Mouse (Mus musculus) CH12.LX (cell line): Measurements from ENCODE around the gene Gm21830. TPM values are rescaled to one million over a fixed set of nuclear protein-coding genes. Genes with fewer than 3 reads are reported as not detected.

ENCODE experiments used
- DNase-seq: peaks from one replicate; pipeline ENCODE4 v3.0.0-alpha.2; 2013; ENCODE audit errors: extremely low read depth
- H3K27ac ChIP-seq: 2 replicates; pipeline ENCODE4 v1.5.1; 2012; ENCODE audit warnings: low read depth, mild to moderate bottlenecking, control low read depth, moderate library complexity; ENCODE audit not compliant: insufficient read depth
- H3K27me3 ChIP-seq: replicated peaks from 2 replicates; pipeline ENCODE3; 2012; ENCODE audit warnings: inconsistent platforms
- H3K36me3 ChIP-seq, 2 experiments: replicated peaks in 1 of 2; 2 replicates each; pipeline versions ENCODE3 to v1.6.1; 2012; ENCODE audit warnings: inconsistent platforms in 1 of 2, low read length in 1 of 2, mild to moderate bottlenecking in 1 of 2, mixed read lengths in 1 of 2, moderate library complexity in 1 of 2; ENCODE audit not compliant: control insufficient read depth in 1 of 2, insufficient read depth in 1 of 2
- H3K4me1 ChIP-seq, 2 experiments: 2 replicates each; pipeline ENCODE4 v1.6.1; 2012; ENCODE audit warnings: inconsistent platforms in 1 of 2, moderate library complexity in 1 of 2; ENCODE audit not compliant: insufficient read depth in 2 of 2, control insufficient read depth in 1 of 2
- H3K4me2 ChIP-seq: 2 replicates; pipeline ENCODE4 v1.6.1; 2012; ENCODE audit warnings: low read depth, mild to moderate bottlenecking, control low read depth; ENCODE audit not compliant: poor library complexity, insufficient read depth, severe bottlenecking
- H3K4me3 ChIP-seq, 3 experiments: fragments of 150-350 bp in 1 of 3; sonication (generic) in 1 of 3; replicated peaks in 1 of 3; 2 replicates each; pipeline versions ENCODE3 to v1.5.1; 2011 to 2012; ENCODE audit warnings: low read depth in 2 of 3, low read length in 2 of 3, mild to moderate bottlenecking in 2 of 3, moderate library complexity in 2 of 3, control low read depth in 1 of 3, improper control_type of control experiment in 1 of 3, inconsistent platforms in 1 of 3, mixed read lengths in 1 of 3; ENCODE audit not compliant: poor library complexity in 1 of 3
- H3K79me2 ChIP-seq: replicated peaks from 2 replicates; pipeline ENCODE4 v1.6.1; 2012; ENCODE audit warnings: mild to moderate bottlenecking, moderate library complexity; ENCODE audit not compliant: control insufficient read depth, poor library complexity, insufficient read depth, severe bottlenecking; ENCODE audit errors: extremely low read depth
- H3K9ac ChIP-seq: 2 replicates; pipeline ENCODE4 v1.6.1; 2012; ENCODE audit warnings: low read depth, mild to moderate bottlenecking, control low read depth, moderate library complexity; ENCODE audit not compliant: insufficient read depth
- H3K9me3 ChIP-seq: replicated peaks from 2 replicates; pipeline ENCODE3; 2012; ENCODE audit warnings: low read length, inconsistent platforms, mixed read lengths
- BHLHE40 ChIP-seq: IDR thresholded peaks from 2 replicates; pipeline ENCODE4 v1.6.1; 2011; ENCODE audit warnings: mild to moderate bottlenecking, low read depth, low read length, improper control_type of control experiment
- CHD2 ChIP-seq: IDR thresholded peaks from 2 replicates; pipeline ENCODE4 v1.6.1; 2011; ENCODE audit warnings: low read length, improper control_type of control experiment
- E2F4 ChIP-seq: IDR thresholded peaks from 2 replicates; pipeline ENCODE4 v1.6.1; 2011; ENCODE audit warnings: low read depth, low read length, improper control_type of control experiment; ENCODE audit not compliant: insufficient replicate concordance
- ETS1 ChIP-seq: conservative IDR thresholded peaks from 2 replicates; pipeline ENCODE4 v1.6.1; 2012; ENCODE audit warnings: low read depth, mild to moderate bottlenecking, inconsistent platforms, low read length, improper control_type of control experiment, moderate library complexity
- GABPA ChIP-seq: IDR thresholded peaks from 2 replicates; pipeline ENCODE4 v1.6.1; 2012; ENCODE audit warnings: low read depth, low read length, improper control_type of control experiment, inconsistent platforms; ENCODE audit not compliant: insufficient replicate concordance
- HCFC1 ChIP-seq: IDR thresholded peaks from 2 replicates; pipeline ENCODE4 v1.6.1; 2012; ENCODE audit warnings: low read depth, mild to moderate bottlenecking, inconsistent platforms, low read length, improper control_type of control experiment
- IRF4 ChIP-seq: IDR thresholded peaks from 2 replicates; pipeline ENCODE4 v1.6.1; 2014; ENCODE audit warnings: low read depth, mild to moderate bottlenecking, inconsistent platforms, low read length, improper control_type of control experiment
- JUN ChIP-seq: IDR thresholded peaks from 2 replicates; pipeline ENCODE4 v1.6.1; 2011; ENCODE audit warnings: low read depth, mild to moderate bottlenecking, low read length, improper control_type of control experiment, moderate library complexity; ENCODE audit not compliant: insufficient read depth
- MAFK ChIP-seq: IDR thresholded peaks from 2 replicates; pipeline ENCODE4 v1.6.1; 2011; ENCODE audit warnings: low read length, improper control_type of control experiment; ENCODE audit not compliant: insufficient replicate concordance
- MAX ChIP-seq: IDR thresholded peaks from 2 replicates; pipeline ENCODE4 v1.6.1; 2011; ENCODE audit warnings: low read length, improper control_type of control experiment
- MEF2A ChIP-seq: IDR thresholded peaks from 2 replicates; pipeline ENCODE4 v1.6.1; 2014; ENCODE audit warnings: low read depth, mild to moderate bottlenecking, inconsistent platforms, low read length, improper control_type of control experiment, borderline replicate concordance
- MXI1 ChIP-seq: IDR thresholded peaks from 2 replicates; pipeline ENCODE4 v1.6.1; 2011; ENCODE audit warnings: mild to moderate bottlenecking, low read depth, low read length, improper control_type of control experiment
- MYC ChIP-seq: IDR thresholded peaks from 2 replicates; pipeline ENCODE4 v1.6.1; 2011; ENCODE audit warnings: low read depth, mild to moderate bottlenecking, improper control_type of control experiment, low read length
- NRF1 ChIP-seq: IDR thresholded peaks from 2 replicates; pipeline ENCODE4 v1.6.1; 2014; ENCODE audit warnings: low read depth, mild to moderate bottlenecking, inconsistent platforms, low read length, improper control_type of control experiment, moderate library complexity
- POLR2A ChIP-seq: IDR thresholded peaks from 2 replicates; pipeline ENCODE4 v1.6.1; 2011; ENCODE audit warnings: low read depth, mild to moderate bottlenecking, improper control_type of control experiment, low read length
- POLR2AphosphoS2 ChIP-seq: IDR thresholded peaks from 2 replicates; pipeline ENCODE4 v1.6.1; 2011; ENCODE audit warnings: low read depth, low read length, improper control_type of control experiment
- RAD21 ChIP-seq: IDR thresholded peaks from 2 replicates; pipeline ENCODE4 v1.6.1; 2011; ENCODE audit warnings: low read depth, mild to moderate bottlenecking, low read length, improper control_type of control experiment, moderate library complexity
- RCOR1 ChIP-seq: conservative IDR thresholded peaks from 2 replicates; pipeline ENCODE4 v1.6.1; 2012; ENCODE audit warnings: low read depth, mild to moderate bottlenecking, inconsistent platforms, low read length, improper control_type of control experiment
- UBTF ChIP-seq: IDR thresholded peaks from 2 replicates; pipeline ENCODE4 v1.6.1; 2012; ENCODE audit warnings: low read depth, mild to moderate bottlenecking, inconsistent platforms, low read length, improper control_type of control experiment, moderate library complexity
- USF1 ChIP-seq: IDR thresholded peaks from 2 replicates; pipeline ENCODE4 v1.6.1; 2014; ENCODE audit warnings: low read depth, mild to moderate bottlenecking, inconsistent platforms, low read length, improper control_type of control experiment
- USF2 ChIP-seq: conservative IDR thresholded peaks from 2 replicates; pipeline ENCODE4 v1.6.1; 2011; ENCODE audit warnings: low read depth, low read length, improper control_type of control experiment
- ZC3H11A ChIP-seq: IDR thresholded peaks from 2 replicates; pipeline ENCODE4 v1.6.1; 2012; ENCODE audit warnings: low read depth, mild to moderate bottlenecking, inconsistent platforms, low read length, improper control_type of control experiment
- ZNF384 ChIP-seq: IDR thresholded peaks from 2 replicates; pipeline ENCODE4 v1.6.1; 2012; ENCODE audit warnings: low read depth, low read length, improper control_type of control experiment, inconsistent platforms
- dilution Hi-C: fragments of 300-500 bp; cut with MboI; formaldehyde crosslinking; loops from 2 replicates; pipeline ENCODE4 v1.14.3; 2020; ENCODE audit warnings: low sequenced_read_pairs; ENCODE audit not compliant: extremely low pct_unique_long_range_greater_than_20kb, extremely low pct_ligation_motif_present
- in situ Hi-C: fragments of 300-500 bp; cut with MboI; formaldehyde crosslinking; loops from 3 replicates; pipeline ENCODE4 v1.14.3; 2019; ENCODE audit warnings: low sequenced_read_pairs, low pct_ligation_motif_present, low pct_unique_long_range_greater_than_20kb, mixed read lengths
- polyA plus RNA-seq: library from polyadenylated mRNA; unstranded; fragments of >175 nt; gene quantifications from 2 replicates; pipeline ENCODE4 v1.2.1, GENCODE M21; 2012; ENCODE audit warnings: low read depth; ENCODE audit not compliant: insufficient read length
- total RNA-seq, 2 experiments: library from RNA; depleted of rRNA; stranded (reverse); fragments of 300-350 nt in 1 of 2; fragments of >200 nt in 1 of 2; gene quantifications; 2 replicates each; pipeline ENCODE4 v1.2.3; 2012 to 2014

Gm21830 gene
- total and polyA plus RNA-seq, 3 experiments: not detected

GRCm38 (mm10) chr2:67438309-67438708, 24.8 kb downstream of the Gm21830 start:
- H3K27me3 ChIP-seq: no peaks in the 10 kb centered on the region

GRCm38 (mm10) chr2:67445780-67446179, 32.3 kb downstream of the Gm21830 start, which contains the start of gene Xirp2:
TSS of gene Xirp2 (plus strand) at chr2:67446002.
- no peak within 1 kb of the TSS for H3K4me3 ChIP-seq
- H3K9ac ChIP-seq: no peak within 1 kb of the TSS
- no peak within 1 kb of the TSS for H3K27ac ChIP-seq
- no peaks in the 10 kb centered on the region for H3K4me1 ChIP-seq
- TF ChIP-seq MAX: no peak
- TF ChIP-seq MAFK: no peak
- TF ChIP-seq POLR2A: no peak
- TF ChIP-seq BHLHE40: no peak
- no peak for TF ChIP-seq CHD2
- TF ChIP-seq GABPA: no peak
- dilution Hi-C loops: no loop called here
- in situ Hi-C loops: no loop called here
- H3K4me2 ChIP-seq: no peak within 1 kb of the TSS
- no peak for DNase-seq
- H3K9me3 ChIP-seq: peaks cover 19% of the 10 kb centered on the region
- H3K27me3 ChIP-seq: no peaks in the 10 kb centered on the region
- no peaks in the 10 kb centered on the region for H3K79me2 ChIP-seq
- H3K36me3 ChIP-seq: no peaks in the 10 kb centered on the region

More at GRCm38 (mm10) chr2:67438309-67438708, 24.8 kb downstream of the Gm21830 start:
- in situ Hi-C loops (no loop called here), dilution Hi-C loops (no loop called here)
- no peak overlapping the region for H3K4me3 ChIP-seq
- H3K9ac ChIP-seq: no peak overlapping the region
- no peaks in the 10 kb centered on the region for H3K36me3 ChIP-seq
- DNase-seq: no peak
- no peak overlapping the region for H3K27ac ChIP-seq
- no peaks in the 10 kb centered on the region for H3K79me2 ChIP-seq
- TF ChIP-seq MYC (no peak), MEF2A (no peak), RAD21 (no peak), POLR2AphosphoS2 (no peak), ETS1 (no peak), NRF1 (no peak), ZNF384 (no peak), UBTF (no peak), E2F4 (no peak), MXI1 (no peak), HCFC1 (no peak), USF1 (no peak), ZC3H11A (no peak), BHLHE40 (no peak), POLR2A (no peak), RCOR1 (no peak), JUN (no peak), USF2 (no peak), GABPA (no peak), IRF4 (no peak)
- H3K4me2 ChIP-seq: no peak overlapping the region
- H3K9me3 ChIP-seq: peaks cover 20% of the 10 kb centered on the region
- no peaks in the 10 kb centered on the region for H3K4me1 ChIP-seq
